Mouse (Mus musculus) limb, embryonic 15.5 days (tissue): ENCODE measurements around the gene Tradd. TPM values are rescaled to one million over a fixed set of nuclear protein-coding genes. Genes with fewer than 3 reads are reported as not detected.
"Not testable (repeated sequence)": the region's sequence is repeated elsewhere in the genome, so short reads cannot be mapped to it uniquely, and the experiment has no call there.

Source experiments
- ATAC-seq: fragments of 200-750 bp; cut with Nextera tagmentation; 2 replicates; pipeline ENCODE4 v1.8.0; 2017; ENCODE audit warnings: low read depth, moderate TSS enrichment; ENCODE audit not compliant: insufficient number of reproducible peaks, low FRiP score, low TSS enrichment
- H3K27ac ChIP-seq: fragments of 300-500 bp; sonication (generic); 2 replicates; pipeline ENCODE4 v1.5.1; 2015; ENCODE audit warnings: moderate library complexity, mild to moderate bottlenecking, inconsistent platforms
- H3K27me3 ChIP-seq: fragments of 300-500 bp; sonication (generic); 2 replicates; pipeline ENCODE4 v1.6.1; 2015; ENCODE audit warnings: inconsistent platforms
- H3K36me3 ChIP-seq: fragments of 300-500 bp; sonication (generic); 2 replicates; pipeline ENCODE4 v1.6.1; 2015; ENCODE audit warnings: inconsistent platforms
- H3K4me1 ChIP-seq: fragments of 300-500 bp; sonication (generic); 2 replicates; pipeline ENCODE4 v1.6.1; 2015; ENCODE audit warnings: inconsistent platforms
- H3K4me2 ChIP-seq: fragments of 300-500 bp; sonication (generic); 2 replicates; pipeline ENCODE4 v1.6.1; 2015; ENCODE audit warnings: mild to moderate bottlenecking, inconsistent platforms
- H3K4me3 ChIP-seq: fragments of 300-500 bp; sonication (generic); 2 replicates; pipeline ENCODE4 v1.5.1; 2015; ENCODE audit warnings: mild to moderate bottlenecking, inconsistent platforms
- H3K9ac ChIP-seq: fragments of 300-500 bp; sonication (generic); 2 replicates; pipeline ENCODE4 v1.6.1; 2015; ENCODE audit warnings: inconsistent platforms
- H3K9me3 ChIP-seq: fragments of 300-500 bp; sonication (generic); 2 replicates; pipeline ENCODE4 v1.6.1; 2016; ENCODE audit warnings: inconsistent platforms
- WGBS: fragments of 180-500 bp; shearing (Covaris S2); methylation state at CpG from one replicate; pipeline ENCODE4 v1.1.7; 2015; 5-methylcytosine and 5-hydroxymethylcytosine counted together
- polyA plus RNA-seq: library from polyadenylated mRNA; unstranded; fragments of >200 nt; fragmentation: Nextera tagmentation; extraction: Ambion mirVana; gene quantifications from 2 replicates; pipeline ENCODE4 v1.2.1, GENCODE M21; 2015

The Tradd gene
- polyA plus RNA-seq, 1 experiment from 2014 or later = 30.8 TPM

DNA sequence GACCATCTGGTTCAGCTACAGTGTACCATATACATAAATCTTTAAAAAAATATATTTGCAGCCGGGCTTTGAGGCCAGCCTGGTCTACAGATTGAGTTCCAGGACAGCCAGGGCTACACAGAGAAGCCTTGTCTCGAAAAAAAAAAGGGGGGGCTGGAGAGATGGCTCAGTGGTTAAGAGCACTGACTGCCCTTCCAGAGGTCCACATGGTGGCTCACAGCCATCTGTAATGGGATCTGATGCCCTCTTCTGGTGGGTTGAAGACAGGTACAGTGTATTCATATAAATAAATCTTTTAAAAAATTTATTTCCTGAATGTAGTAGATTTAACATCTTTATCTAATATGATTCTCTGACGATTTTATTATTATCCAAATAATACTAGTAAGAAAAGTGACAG, 27.4 kb upstream of the Tradd start:
- not testable (repeated sequence) for H3K27ac ChIP-seq, H3K36me3 ChIP-seq, ATAC-seq, H3K4me2 ChIP-seq, H3K9me3 ChIP-seq, H3K9ac ChIP-seq, H3K4me3 ChIP-seq
- peaks cover 20% of the 10 kb centered on the region for H3K27me3 ChIP-seq
- peaks cover 34% of the 10 kb centered on the region for H3K4me1 ChIP-seq
- WGBS = 61% methylated on average over 3 of the region's 3 CpGs

DNA sequence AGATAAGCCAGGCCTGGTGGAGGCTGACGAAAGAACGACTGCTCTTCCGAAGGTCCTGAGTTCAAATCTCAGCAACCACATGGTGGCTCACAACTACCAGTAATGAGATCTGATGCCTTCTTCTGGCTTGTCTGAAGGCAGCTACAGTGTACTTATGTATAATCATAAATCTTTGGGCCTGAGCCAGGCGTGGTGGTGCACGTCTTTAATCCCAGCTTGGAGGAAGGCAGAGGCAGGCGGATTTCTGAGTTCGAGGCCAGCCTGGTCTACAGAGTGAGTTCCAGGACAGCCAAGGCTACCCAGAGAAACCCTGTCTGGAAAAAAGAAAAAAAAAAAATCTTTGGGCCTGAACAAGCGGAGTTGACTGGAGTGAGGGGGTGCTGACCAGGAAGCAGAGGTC, 27.0 kb upstream of the Tradd start:
- not testable (repeated sequence) for H3K27ac ChIP-seq, H3K4me2 ChIP-seq, H3K36me3 ChIP-seq, H3K4me3 ChIP-seq, H3K9ac ChIP-seq, ATAC-seq, H3K9me3 ChIP-seq
- peaks cover 20% of the 10 kb centered on the region for H3K27me3 ChIP-seq
- WGBS = 82% methylated on average over 8 of the region's 8 CpGs
- H3K4me1 ChIP-seq = peaks cover 32% of the 10 kb centered on the region

DNA sequence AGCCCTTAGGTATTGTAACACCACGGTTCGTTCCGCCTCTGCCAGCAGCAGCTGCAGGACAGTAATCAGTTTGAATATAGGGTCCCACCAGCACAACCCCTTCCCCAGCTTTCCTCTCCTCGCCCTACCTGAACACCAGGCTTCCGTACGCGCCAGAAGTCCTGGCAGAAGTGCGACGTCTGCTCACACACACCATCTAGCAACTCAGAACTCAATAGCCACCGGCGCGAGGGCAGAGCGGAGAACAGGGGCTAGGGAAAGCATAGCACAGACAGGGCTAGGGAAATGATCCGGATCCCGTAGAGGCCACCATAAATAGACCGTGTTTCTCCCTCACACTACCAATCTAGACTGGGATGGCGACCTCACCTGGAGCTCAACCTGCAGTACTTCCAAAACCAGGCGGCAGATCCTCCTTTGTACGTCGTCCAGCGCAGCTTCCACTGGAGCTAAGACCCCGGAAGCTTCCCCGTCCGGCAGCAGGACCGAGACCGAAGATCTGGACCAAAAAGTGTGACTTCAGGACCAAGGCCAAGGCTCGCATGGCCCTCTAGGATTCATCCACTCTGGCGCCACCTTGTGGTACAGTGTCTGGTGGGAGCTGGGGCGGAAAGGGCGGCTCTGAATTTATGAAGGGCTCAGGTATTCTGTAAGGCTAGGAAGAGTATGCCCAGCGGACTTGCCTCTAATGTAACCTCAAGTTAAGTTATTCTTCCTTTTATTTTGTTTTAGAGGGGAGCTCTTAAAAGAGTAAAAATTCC, 26.3 kb upstream of the Tradd start:
- Histone ChIP-seq H3K4me1 (peaks cover 32% of the 10 kb centered on the region), H3K27me3 (peaks cover 20% of the 10 kb centered on the region), H3K9me3 (no peaks in the 10 kb centered on the region), H3K4me2 (peak overlapping the region; percentile 79), H3K4me3 (peak overlapping the region; percentile 16; the same call in 1 of the 2 replicates), H3K27ac (no peak overlapping the region), H3K36me3 (no peaks in the 10 kb centered on the region), H3K9ac (no peak overlapping the region)
- 7% methylated on average over 31 of the region's 31 CpGs for WGBS
- no peak for ATAC-seq

DNA sequence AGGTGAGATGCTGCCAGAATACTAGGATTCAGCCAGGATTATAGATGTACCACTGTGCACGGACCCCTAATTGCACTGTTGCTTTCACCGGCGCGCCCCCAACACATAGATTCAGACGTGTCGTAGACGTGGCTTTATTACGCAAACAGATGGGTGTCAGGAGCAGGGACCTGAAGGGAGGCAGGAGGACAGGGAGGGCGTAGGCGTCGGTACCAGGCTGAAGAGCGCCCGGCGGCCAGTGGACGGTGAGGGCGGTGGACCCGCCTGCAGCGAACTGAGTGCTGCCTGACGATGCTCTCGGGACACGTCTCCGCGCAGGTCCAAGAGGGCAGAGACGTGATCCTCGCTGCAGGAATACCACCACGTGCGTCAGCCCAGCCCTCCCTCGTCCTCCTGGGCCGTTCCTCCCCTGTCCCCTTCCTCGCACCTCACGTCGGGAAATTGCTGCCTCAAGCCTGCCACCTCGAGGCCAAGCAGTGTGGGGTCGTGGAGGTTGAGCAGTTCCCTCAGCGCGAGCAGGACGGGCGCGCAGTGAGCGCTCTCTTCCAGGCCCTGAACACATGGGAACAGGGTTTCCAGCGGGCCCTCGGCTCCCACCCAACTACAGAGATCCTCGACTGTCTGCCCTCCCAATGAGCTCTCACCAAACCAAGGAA, 25.5 kb upstream of the Tradd start, which contains the start of gene 4931428F04Rik:
TSS of gene 4931428F04Rik (minus strand) at position 60 of the 656 bp plus-strand sequence.
- H3K4me2 ChIP-seq = peak within 1 kb of the TSS; percentile 79
- H3K27ac ChIP-seq = peak within 1 kb of the TSS; percentile 83
- no peaks in the 10 kb centered on the region for H3K9me3 ChIP-seq
- H3K9ac ChIP-seq = peak within 1 kb of the TSS; percentile 26
- peak within 1 kb of the TSS; percentile 53 for H3K4me3 ChIP-seq
- peaks cover 20% of the 10 kb centered on the region for H3K27me3 ChIP-seq
- peak; percentile 4; the same call in 1 of the 2 replicates for ATAC-seq
- under 1% methylated on average over 43 of the region's 43 CpGs for WGBS
- H3K36me3 ChIP-seq = 0 out of 2 replicates have a peak, but pooled peaks cover 7% of the 10 kb centered on the region
- peaks cover 32% of the 10 kb centered on the region for H3K4me1 ChIP-seq

DNA sequence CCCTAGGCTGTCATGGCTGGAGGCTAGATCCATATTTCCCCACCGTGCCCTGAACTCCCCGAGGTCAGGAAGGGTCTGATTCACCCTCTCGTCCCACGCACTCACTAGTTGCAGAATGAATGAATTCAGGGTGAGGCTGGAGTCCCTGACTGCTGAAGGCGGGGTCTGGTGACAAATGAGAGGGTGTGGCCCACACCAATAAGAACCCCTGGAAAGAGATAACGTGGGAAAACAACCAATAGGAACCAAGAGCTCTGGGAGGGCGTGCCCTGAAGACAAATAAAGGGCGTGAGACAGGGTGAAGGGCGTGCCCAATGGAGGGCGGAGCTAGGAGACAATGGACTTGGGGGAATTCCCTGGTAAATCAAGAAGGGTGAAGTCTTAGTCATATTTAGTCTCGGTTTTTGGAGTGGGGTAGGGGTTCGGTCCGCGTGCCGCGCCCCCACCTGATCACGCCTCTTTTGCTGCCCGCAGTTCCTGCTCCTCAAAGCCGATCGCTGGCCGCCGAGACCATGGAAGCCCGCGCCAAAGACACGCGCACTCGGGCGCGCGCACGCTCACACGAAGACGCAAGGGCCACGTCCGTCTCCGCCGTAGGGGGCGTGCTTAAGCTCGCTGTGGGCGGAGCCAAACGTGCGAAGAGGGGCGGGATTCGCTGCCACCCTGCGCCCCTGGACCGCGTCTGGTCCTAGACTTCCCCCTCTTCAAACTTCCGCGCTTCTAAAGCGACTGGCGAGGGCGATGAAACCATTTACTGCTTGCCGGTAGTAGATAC, 24.7 kb upstream of the Tradd start:
- peaks cover 20% of the 10 kb centered on the region for H3K27me3 ChIP-seq
- peak; percentile 87 for ATAC-seq
- WGBS = under 1% methylated on average over 53 of the region's 53 CpGs

GRCm38 (mm10) chr8:105288231-105288630, 23.8 kb upstream of the Tradd start:
- Histone ChIP-seq H3K27me3 (peaks cover 18% of the 10 kb centered on the region), H3K27ac (no peak overlapping the region), H3K4me1 (peaks cover 32% of the 10 kb centered on the region), H3K4me3 (peak overlapping the region; percentile 53; the same call in 1 of the 2 replicates), H3K9me3 (no peaks in the 10 kb centered on the region), H3K9ac (no peak overlapping the region), H3K36me3 (0 out of 2 replicates have a peak, but pooled peaks cover 10% of the 10 kb centered on the region), H3K4me2 (peak overlapping the region; percentile 79)
- WGBS = 84% methylated on average over 5 of the region's 5 CpGs
- ATAC-seq = no peak

More for the DNA sequence above, 24.7 kb upstream of the Tradd start:
- Histone ChIP-seq H3K4me3 (peak overlapping the region; percentile 53), H3K4me2 (peak overlapping the region; percentile 79), H3K9me3 (no peaks in the 10 kb centered on the region), H3K9ac (peak overlapping the region; percentile 26), H3K36me3 (0 out of 2 replicates have a peak, but pooled peaks cover 10% of the 10 kb centered on the region), H3K27ac (peak overlapping the region; percentile 83), H3K4me1 (peaks cover 32% of the 10 kb centered on the region)

DNA sequence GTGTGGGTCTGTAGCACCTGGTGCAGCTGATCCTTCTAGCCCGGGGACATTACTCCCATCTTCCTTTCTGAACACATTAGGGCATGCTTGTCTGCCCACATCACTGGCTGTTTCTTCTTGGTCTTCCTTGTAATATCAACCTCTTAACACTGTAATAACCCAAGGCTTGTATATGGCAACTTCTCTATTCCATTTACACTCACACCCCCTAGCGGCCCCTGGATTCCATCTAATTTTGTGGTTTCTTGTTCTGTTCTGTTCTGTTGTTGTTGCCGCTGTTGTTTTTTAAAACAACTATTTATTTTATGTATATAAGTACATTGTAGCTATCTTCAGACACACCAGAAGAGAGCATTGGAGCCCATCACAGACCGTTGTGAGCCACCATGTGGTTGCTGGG, 22.5 kb upstream of the Tradd start:
- ATAC-seq = no peak
- H3K27ac ChIP-seq = no peak overlapping the region
- H3K9ac ChIP-seq = no peak overlapping the region
- peaks cover 11% of the 10 kb centered on the region; the same call in 1 of the 2 replicates for H3K36me3 ChIP-seq
- H3K4me2 ChIP-seq = no peak overlapping the region
- H3K9me3 ChIP-seq = no peaks in the 10 kb centered on the region
- peaks cover 37% of the 10 kb centered on the region for H3K4me1 ChIP-seq
- peaks cover 12% of the 10 kb centered on the region for H3K27me3 ChIP-seq
- no peak overlapping the region for H3K4me3 ChIP-seq
- 92% methylated on average over 4 of the region's 4 CpGs for WGBS

- Histone ChIP-seq H3K27me3 (peaks cover 8% of the 10 kb centered on the region), H3K9ac (no peak overlapping the region), H3K4me2 (no peak overlapping the region), H3K4me1 (peaks cover 32% of the 10 kb centered on the region), H3K27ac (no peak overlapping the region), H3K9me3 (no peaks in the 10 kb centered on the region), H3K36me3 (peaks cover 13% of the 10 kb centered on the region; the same call in 1 of the 2 replicates), H3K4me3 (no peak overlapping the region)
- WGBS = 47% methylated on average over 12 of the region's 12 CpGs
- no peak for ATAC-seq
These were observed 21.1 kb upstream of the Tradd start for GRCm38 (mm10) chr8:105285514-105285913.

DNA sequence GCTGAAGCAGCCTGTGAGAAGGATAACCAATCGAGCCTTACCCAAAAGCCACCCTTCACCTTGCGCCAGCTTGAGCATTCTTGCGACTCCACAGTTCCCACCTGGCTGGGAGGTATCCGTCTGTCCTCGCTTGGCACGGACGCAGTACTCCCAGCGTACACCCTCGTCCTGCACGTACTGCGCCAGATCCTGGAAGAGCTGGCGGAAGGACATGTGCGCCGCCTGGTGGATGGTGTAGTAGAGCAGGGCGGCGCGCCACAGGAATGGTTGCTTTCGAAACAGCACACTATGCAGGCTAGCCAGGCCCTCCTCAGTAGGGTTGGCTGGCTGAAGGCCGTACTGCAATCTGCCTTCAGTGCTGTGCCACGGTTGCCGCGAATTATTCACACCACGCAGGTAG, 18.7 kb upstream of the Tradd start:
- peaks cover 19% of the 10 kb centered on the region for H3K4me1 ChIP-seq
- H3K36me3 ChIP-seq = peaks cover 13% of the 10 kb centered on the region; the same call in 1 of the 2 replicates
- no peak overlapping the region for H3K9ac ChIP-seq
- H3K27ac ChIP-seq = no peak overlapping the region
- H3K9me3 ChIP-seq = no peaks in the 10 kb centered on the region
- ATAC-seq = peak; percentile 47; the same call in 1 of the 2 replicates
- H3K4me2 ChIP-seq = no peak overlapping the region
- WGBS = 22% methylated on average over 23 of the region's 23 CpGs
- H3K4me3 ChIP-seq = no peak overlapping the region
- H3K27me3 ChIP-seq = peaks cover 20% of the 10 kb centered on the region

GRCm38 (mm10) chr8:105282239-105282638, 17.8 kb upstream of the Tradd start:
- ATAC-seq = no peak
- H3K27ac ChIP-seq = no peak overlapping the region
- 84% methylated on average over 4 of the region's 4 CpGs for WGBS
- peaks cover 29% of the 10 kb centered on the region for H3K27me3 ChIP-seq
- H3K4me3 ChIP-seq = no peak overlapping the region
- no peak overlapping the region for H3K4me2 ChIP-seq
- peaks cover 16% of the 10 kb centered on the region for H3K4me1 ChIP-seq
- H3K36me3 ChIP-seq = peaks cover 13% of the 10 kb centered on the region; the same call in 1 of the 2 replicates
- no peaks in the 10 kb centered on the region for H3K9me3 ChIP-seq
- no peak overlapping the region for H3K9ac ChIP-seq

GRCm38 (mm10) chr8:105281821-105282220, 17.4 kb upstream of the Tradd start:
- H3K27ac ChIP-seq = no peak overlapping the region
- H3K9me3 ChIP-seq = no peaks in the 10 kb centered on the region
- H3K4me3 ChIP-seq = no peak overlapping the region
- peaks cover 16% of the 10 kb centered on the region for H3K4me1 ChIP-seq
- H3K27me3 ChIP-seq = peaks cover 33% of the 10 kb centered on the region
- no peak overlapping the region for H3K9ac ChIP-seq
- ATAC-seq = no peak
- no peak overlapping the region for H3K4me2 ChIP-seq
- 78% methylated on average over 12 of the region's 12 CpGs for WGBS
- H3K36me3 ChIP-seq = peaks cover 13% of the 10 kb centered on the region; the same call in 1 of the 2 replicates
